Mouse (Mus musculus): ENCODE data around the gene Gm28048. TPM values are rescaled to one million over a fixed set of nuclear protein-coding genes. Genes with fewer than 3 reads are reported as not detected.
A peak's percentile ranks its signal among the peaks of the same experiment; 100 is the strongest.

Gm28048 gene
- 14.5 and 17.9 TPM in 2 replicates for polyA plus RNA-seq (2015; fragmentation: Nextera tagmentation; extraction: Ambion mirVana)

GRCm38 (mm10) chr11:22981984-22982757 lies at the start of gene Gm28048, which contains the start of gene Commd1:
TSS of gene Gm28048 (minus strand) at chr11:22982090.
TSS of gene Commd1 (minus strand) at chr11:22982382.
- H3K9ac ChIP-seq (ENCODE audit: low read length): peak within 1 kb of the TSS; percentile 77
- no peaks in the 10 kb centered on the region for H3K27me3 ChIP-seq (ENCODE audit: control insufficient read depth, insufficient read depth, low read length)
- peak within 1 kb of the TSS; percentile 96 for H3K27ac ChIP-seq (ENCODE audit: low read length)
- H3K4me3 ChIP-seq (replicated peaks; ENCODE audit: low read length): peak within 1 kb of the TSS; percentile 68
- peak within 1 kb of the TSS; percentile 75 for H3K4me2 ChIP-seq (ENCODE audit: low read depth, low read length)
- H3K4me1 ChIP-seq (ENCODE audit: control insufficient read depth, insufficient read depth, low read length): peaks cover 19% of the 10 kb centered on the region
- H3K36me3 ChIP-seq (ENCODE audit: control insufficient read depth, insufficient read depth, low read length): no peaks in the 10 kb centered on the region
- 2% methylated on average over 42 of the region's 42 CpGs for WGBS
- H3K9me3 ChIP-seq (replicated peaks; ENCODE audit: control insufficient read depth, low read length): no peaks in the 10 kb centered on the region
- ATAC-seq (ENCODE audit: insufficient read depth, low FRiP score): peak; percentile 91

- no peak overlapping the region for H3K9ac ChIP-seq (ENCODE audit: low read length)
- no peaks in the 10 kb centered on the region for H3K36me3 ChIP-seq (ENCODE audit: control insufficient read depth, insufficient read depth, low read length)
- H3K27ac ChIP-seq (ENCODE audit: low read length): no peak overlapping the region
- no peak overlapping the region for H3K4me3 ChIP-seq (replicated peaks; ENCODE audit: low read length)
- WGBS: 63% methylated on average over 6 of the region's 6 CpGs
- ATAC-seq (ENCODE audit: insufficient read depth, low FRiP score): no peak
- no peaks in the 10 kb centered on the region for H3K27me3 ChIP-seq (ENCODE audit: control insufficient read depth, insufficient read depth, low read length)
- H3K4me1 ChIP-seq (ENCODE audit: control insufficient read depth, insufficient read depth, low read length): no peaks in the 10 kb centered on the region
- no peak overlapping the region for H3K4me2 ChIP-seq (ENCODE audit: low read depth, low read length)
- no peaks in the 10 kb centered on the region for H3K9me3 ChIP-seq (replicated peaks; ENCODE audit: control insufficient read depth, low read length)
These were observed 47.5 kb upstream of the Gm28048 start for GRCm38 (mm10) chr11:23029399-23029798.

- peak; percentile 37; the same call in 1 of the 2 replicates for ATAC-seq (ENCODE audit: insufficient read depth, low FRiP score)
- 24% methylated on average over 3 of the region's 3 CpGs for WGBS
- no peak overlapping the region for H3K27ac ChIP-seq (ENCODE audit: low read length)
These were observed 47.1 kb upstream of the Gm28048 start for GRCm38 (mm10) chr11:23028957-23029356.

GRCm38 (mm10) chr11:23024169-23024568 lies 42.3 kb upstream of the Gm28048 start:
- no peaks in the 10 kb centered on the region for H3K36me3 ChIP-seq (ENCODE audit: control insufficient read depth, insufficient read depth, low read length)
- H3K9ac ChIP-seq (ENCODE audit: low read length): no peak overlapping the region
- H3K4me2 ChIP-seq (ENCODE audit: low read depth, low read length): no peak overlapping the region
- H3K27ac ChIP-seq (ENCODE audit: low read length): no peak overlapping the region
- no peaks in the 10 kb centered on the region for H3K9me3 ChIP-seq (replicated peaks; ENCODE audit: control insufficient read depth, low read length)
- no peak overlapping the region for H3K4me3 ChIP-seq (replicated peaks; ENCODE audit: low read length)
- 73% methylated on average over 3 of the region's 3 CpGs for WGBS
- ATAC-seq (ENCODE audit: insufficient read depth, low FRiP score): no peak
- no peaks in the 10 kb centered on the region for H3K27me3 ChIP-seq (ENCODE audit: control insufficient read depth, insufficient read depth, low read length)
- H3K4me1 ChIP-seq (ENCODE audit: control insufficient read depth, insufficient read depth, low read length): no peaks in the 10 kb centered on the region

More at GRCm38 (mm10) chr11:23028957-23029356, 47.1 kb upstream of the Gm28048 start:
- Histone ChIP-seq H3K36me3 (ENCODE audit: control insufficient read depth, insufficient read depth, low read length) (no peaks in the 10 kb centered on the region), H3K4me1 (ENCODE audit: control insufficient read depth, insufficient read depth, low read length) (no peaks in the 10 kb centered on the region), H3K9me3 (replicated peaks; ENCODE audit: control insufficient read depth, low read length) (no peaks in the 10 kb centered on the region), H3K4me3 (replicated peaks; ENCODE audit: low read length) (no peak overlapping the region), H3K4me2 (ENCODE audit: low read depth, low read length) (no peak overlapping the region), H3K27me3 (ENCODE audit: control insufficient read depth, insufficient read depth, low read length) (no peaks in the 10 kb centered on the region), H3K9ac (ENCODE audit: low read length) (no peak overlapping the region)

GRCm38 (mm10) chr11:23023155-23023554 lies 41.3 kb upstream of the Gm28048 start:
- H3K4me2 ChIP-seq (ENCODE audit: low read depth, low read length): no peak overlapping the region
- H3K9me3 ChIP-seq (replicated peaks; ENCODE audit: control insufficient read depth, low read length): 0 out of 2 replicates have a peak, but pooled peaks cover 3% of the 10 kb centered on the region
- H3K4me3 ChIP-seq (replicated peaks; ENCODE audit: low read length): no peak overlapping the region
- H3K4me1 ChIP-seq (ENCODE audit: control insufficient read depth, insufficient read depth, low read length): no peaks in the 10 kb centered on the region
- 87% methylated on average over 2 of the region's 2 CpGs for WGBS
- no peak overlapping the region for H3K27ac ChIP-seq (ENCODE audit: low read length)
- no peak for ATAC-seq (ENCODE audit: insufficient read depth, low FRiP score)
- H3K9ac ChIP-seq (ENCODE audit: low read length): no peak overlapping the region
- H3K27me3 ChIP-seq (ENCODE audit: control insufficient read depth, insufficient read depth, low read length): no peaks in the 10 kb centered on the region
- H3K36me3 ChIP-seq (ENCODE audit: control insufficient read depth, insufficient read depth, low read length): no peaks in the 10 kb centered on the region

GRCm38 (mm10) chr11:23020841-23021240 lies 39.0 kb upstream of the Gm28048 start:
- Histone ChIP-seq H3K4me2 (ENCODE audit: low read depth, low read length) (no peak overlapping the region), H3K9ac (ENCODE audit: low read length) (no peak overlapping the region), H3K4me1 (ENCODE audit: control insufficient read depth, insufficient read depth, low read length) (no peaks in the 10 kb centered on the region), H3K27me3 (ENCODE audit: control insufficient read depth, insufficient read depth, low read length) (no peaks in the 10 kb centered on the region), H3K4me3 (replicated peaks; ENCODE audit: low read length) (no peak overlapping the region), H3K36me3 (ENCODE audit: control insufficient read depth, insufficient read depth, low read length) (no peaks in the 10 kb centered on the region), H3K9me3 (replicated peaks; ENCODE audit: control insufficient read depth, low read length) (0 out of 2 replicates have a peak, but pooled peaks cover 3% of the 10 kb centered on the region), H3K27ac (ENCODE audit: low read length) (no peak overlapping the region)
- 93% methylated on average over 14 of the region's 14 CpGs for whole genome bisulfite sequencing
- ATAC-seq (ENCODE audit: insufficient read depth, low FRiP score): no peak

GRCm38 (mm10) chr11:23020116-23020770 lies 38.4 kb upstream of the Gm28048 start:
- H3K9ac ChIP-seq (ENCODE audit: low read length): no peak overlapping the region
- WGBS: 68% methylated on average over 24 of the region's 24 CpGs
- no peaks in the 10 kb centered on the region for H3K4me1 ChIP-seq (ENCODE audit: control insufficient read depth, insufficient read depth, low read length)
- H3K4me3 ChIP-seq (replicated peaks; ENCODE audit: low read length): no peak overlapping the region
- no peak for ATAC-seq (ENCODE audit: insufficient read depth, low FRiP score)
- H3K27ac ChIP-seq (ENCODE audit: low read length): no peak overlapping the region
- H3K9me3 ChIP-seq (replicated peaks; ENCODE audit: control insufficient read depth, low read length): 0 out of 2 replicates have a peak, but pooled peaks cover 3% of the 10 kb centered on the region
- H3K4me2 ChIP-seq (ENCODE audit: low read depth, low read length): no peak overlapping the region
- H3K36me3 ChIP-seq (ENCODE audit: control insufficient read depth, insufficient read depth, low read length): no peaks in the 10 kb centered on the region
- no peaks in the 10 kb centered on the region for H3K27me3 ChIP-seq (ENCODE audit: control insufficient read depth, insufficient read depth, low read length)

GRCm38 (mm10) chr11:23017943-23018342 lies 36.1 kb upstream of the Gm28048 start:
- Histone ChIP-seq H3K9me3 (replicated peaks; ENCODE audit: control insufficient read depth, low read length) (0 out of 2 replicates have a peak, but pooled peaks cover 3% of the 10 kb centered on the region), H3K4me1 (ENCODE audit: control insufficient read depth, insufficient read depth, low read length) (no peaks in the 10 kb centered on the region), H3K4me2 (ENCODE audit: low read depth, low read length) (no peak overlapping the region), H3K27me3 (ENCODE audit: control insufficient read depth, insufficient read depth, low read length) (no peaks in the 10 kb centered on the region), H3K9ac (ENCODE audit: low read length) (no peak overlapping the region), H3K4me3 (replicated peaks; ENCODE audit: low read length) (no peak overlapping the region), H3K36me3 (ENCODE audit: control insufficient read depth, insufficient read depth, low read length) (no peaks in the 10 kb centered on the region), H3K27ac (ENCODE audit: low read length) (no peak overlapping the region)
- no peak for ATAC-seq (ENCODE audit: insufficient read depth, low FRiP score)
- WGBS: 90% methylated on average over 4 of the region's 4 CpGs

- Histone ChIP-seq H3K27ac (ENCODE audit: low read length) (no peak overlapping the region), H3K9ac (ENCODE audit: low read length) (no peak overlapping the region), H3K36me3 (ENCODE audit: control insufficient read depth, insufficient read depth, low read length) (no peaks in the 10 kb centered on the region), H3K9me3 (replicated peaks; ENCODE audit: control insufficient read depth, low read length) (0 out of 2 replicates have a peak, but pooled peaks cover 3% of the 10 kb centered on the region), H3K27me3 (ENCODE audit: control insufficient read depth, insufficient read depth, low read length) (no peaks in the 10 kb centered on the region), H3K4me1 (ENCODE audit: control insufficient read depth, insufficient read depth, low read length) (no peaks in the 10 kb centered on the region), H3K4me3 (replicated peaks; ENCODE audit: low read length) (no peak overlapping the region), H3K4me2 (ENCODE audit: low read depth, low read length) (no peak overlapping the region)
- no peak for ATAC-seq (ENCODE audit: insufficient read depth, low FRiP score)
- 74% methylated on average over 6 of the region's 6 CpGs for WGBS
These were observed 33.1 kb upstream of the Gm28048 start for GRCm38 (mm10) chr11:23014996-23015395.

Data from stomach, embryonic 16.5 days (tissue).